Mouse (Mus musculus): ENCODE results near the gene Prss53.

Gene Prss53

DNA sequence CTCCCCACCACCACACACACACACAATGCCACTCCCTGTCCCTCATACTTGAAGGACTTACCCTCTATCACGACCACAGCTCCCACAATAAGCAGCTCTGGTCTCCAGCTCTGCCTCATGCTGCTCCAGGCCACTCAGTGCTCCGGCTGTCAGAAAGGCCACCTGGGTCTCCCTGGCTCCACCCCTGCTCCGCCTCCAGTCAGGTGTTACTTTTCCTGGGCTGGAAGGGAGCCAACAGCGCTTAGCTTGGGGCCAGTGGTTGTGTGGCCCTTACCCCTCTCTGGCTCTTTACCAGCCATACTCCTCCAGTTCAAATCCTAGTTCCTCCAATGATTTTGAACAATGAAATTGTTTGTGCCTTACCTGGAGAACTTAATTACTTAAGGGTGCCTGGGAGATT lies at the start of gene Prss53:
TSS of gene Prss53 (minus strand) at position 173 of the 400 bp plus-strand sequence.
- no peak for DNase-seq (ENCODE audit: low spot score)

DNA sequence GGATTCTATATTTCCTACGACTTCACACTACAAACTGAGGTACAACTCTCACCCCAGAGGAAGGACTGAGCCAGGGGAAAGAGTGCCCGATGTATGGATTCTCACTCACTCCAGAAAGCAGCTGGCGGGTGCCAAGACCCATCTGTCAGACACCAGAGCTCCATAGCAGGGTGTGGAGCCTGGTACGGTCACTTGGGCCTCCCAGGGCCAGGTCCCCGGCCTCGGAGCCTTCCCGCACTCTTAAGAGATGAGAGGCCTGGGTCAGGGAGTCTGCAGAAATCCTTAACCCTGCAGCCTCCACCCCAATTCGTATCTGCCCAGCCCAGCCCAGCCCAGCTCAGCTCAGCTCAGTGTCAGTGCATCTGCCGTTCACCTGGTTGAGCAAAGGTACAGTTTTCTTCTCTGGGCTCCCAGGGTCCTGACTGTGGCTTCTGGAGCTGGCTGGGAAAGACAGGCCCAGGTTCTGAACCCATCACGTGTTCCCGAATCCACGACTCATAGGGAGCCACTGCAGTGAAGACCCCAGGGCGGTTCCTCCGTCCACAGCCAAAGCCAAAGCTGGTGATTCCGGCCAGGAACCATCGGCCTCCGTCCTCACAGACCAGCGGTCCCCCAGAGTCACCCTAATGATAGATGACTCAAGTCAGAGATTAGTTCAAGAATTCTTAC lies 45.6 kb upstream of the Prss53 start:
- no peak for DNase-seq (ENCODE audit: low spot score)

GRCm38 (mm10) chr7:127935748-127936159 lies 45.0 kb upstream of the Prss53 start:
- no peak for DNase-seq (ENCODE audit: low spot score)

GRCm38 (mm10) chr7:127935028-127935722 lies 44.4 kb upstream of the Prss53 start:
- peak; percentile 95 for DNase-seq (ENCODE audit: low spot score)

- DNase-seq (ENCODE audit: low spot score): no peak
These were observed 43.3 kb upstream of the Prss53 start for GRCm38 (mm10) chr7:127934075-127934474.

GRCm38 (mm10) chr7:127932273-127933031 lies 41.7 kb upstream of the Prss53 start:
- no peak for DNase-seq (ENCODE audit: low spot score)

- no peak for DNase-seq (ENCODE audit: low spot score)
These were observed 40.8 kb upstream of the Prss53 start for GRCm38 (mm10) chr7:127931351-127932135.

DNA sequence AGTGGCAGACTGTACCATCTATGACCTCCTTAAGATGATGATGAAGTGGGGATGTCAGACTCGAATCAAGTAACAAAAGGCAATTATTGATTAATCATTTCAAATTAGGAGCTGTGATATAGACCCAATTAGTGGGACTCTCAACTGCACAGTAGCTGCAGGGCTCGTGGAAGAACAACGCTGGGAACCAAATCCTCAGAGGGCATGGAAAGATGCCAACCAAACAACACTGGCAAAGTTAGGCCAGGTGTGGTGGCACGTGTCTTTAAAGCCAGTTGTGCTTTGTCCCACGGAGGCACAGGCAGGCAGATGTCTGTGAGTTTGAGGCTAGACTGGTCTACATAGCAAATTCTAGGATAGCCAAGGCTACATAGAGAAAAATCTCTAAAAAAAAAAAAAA lies 39.9 kb upstream of the Prss53 start:
- no peak for DNase-seq (ENCODE audit: low spot score)

GRCm38 (mm10) chr7:127929923-127930322 lies 39.2 kb upstream of the Prss53 start, which contains the start of gene Prss8:
Gene Prss8, minus strand, starts transcription at chr7:127930104.
- no peak for DNase-seq (ENCODE audit: low spot score)

- DNase-seq (ENCODE audit: low spot score): no peak
These were observed 37.8 kb upstream of the Prss53 start for GRCm38 (mm10) chr7:127928596-127928995.

DNA sequence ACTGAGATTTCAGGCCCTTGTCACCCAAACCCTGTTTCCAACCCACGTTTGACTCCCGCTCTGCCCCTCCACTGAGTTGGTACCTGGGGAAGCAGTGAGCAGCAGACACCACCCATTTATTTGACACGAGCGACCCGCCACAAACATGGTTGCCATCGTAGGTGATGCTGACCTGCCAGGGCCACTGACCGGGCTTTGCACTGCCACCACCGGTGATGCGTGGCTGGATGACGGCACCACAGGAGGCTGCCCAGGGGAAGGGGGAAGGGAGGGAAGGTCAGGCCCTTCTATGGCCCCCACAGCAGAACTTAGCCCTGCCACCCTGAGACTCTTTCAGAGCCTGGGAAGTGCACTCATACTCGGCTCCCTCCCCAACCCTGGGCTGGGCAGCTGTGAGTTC lies 37.0 kb upstream of the Prss53 start:
- no peak for DNase-seq (ENCODE audit: low spot score)

DNA sequence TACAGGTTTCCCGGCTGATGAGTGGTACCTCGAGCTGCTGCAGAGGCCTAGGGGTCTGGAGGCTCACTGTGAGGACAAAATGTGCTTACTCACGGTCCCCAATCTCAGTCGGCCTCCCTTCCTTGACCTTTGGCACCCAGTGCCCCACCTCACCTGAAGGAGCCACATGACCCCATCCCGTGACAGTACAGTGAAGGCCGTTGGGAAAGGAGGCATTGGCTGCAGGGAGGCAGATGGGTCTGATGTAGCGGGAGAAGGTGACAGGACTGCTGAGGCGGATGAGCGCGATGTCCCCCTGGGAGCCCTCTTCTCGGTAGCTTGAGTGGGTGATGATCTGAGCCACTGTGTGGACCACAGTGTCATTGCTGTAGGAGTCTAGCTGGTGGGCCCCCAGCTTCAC lies 36.1 kb upstream of the Prss53 start:
- DNase-seq (ENCODE audit: low spot score): no peak

DNA sequence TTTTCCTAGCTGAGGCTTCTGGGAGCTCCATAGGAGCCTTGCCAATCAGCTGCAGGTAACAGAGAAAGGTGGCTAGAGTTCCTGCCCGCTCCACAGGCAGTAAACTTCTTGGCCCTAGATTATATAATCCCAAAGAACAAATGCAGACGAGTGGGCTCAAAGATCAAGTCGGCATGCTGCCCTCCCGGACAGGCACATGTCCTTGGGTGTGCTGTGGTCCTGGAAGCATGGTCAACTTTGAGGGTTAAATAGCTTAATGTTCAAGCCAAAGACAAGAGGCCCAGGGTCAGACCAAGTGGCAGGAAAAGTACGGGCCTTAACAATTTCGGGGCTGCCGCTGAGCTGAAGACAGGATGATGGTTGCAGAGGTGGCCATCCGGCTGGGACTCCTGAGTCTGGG lies 35.3 kb upstream of the Prss53 start:
- DNase-seq (ENCODE audit: low spot score): no peak

- DNase-seq (ENCODE audit: low spot score): no peak
These were observed 34.5 kb upstream of the Prss53 start for GRCm38 (mm10) chr7:127925252-127925651.

- DNase-seq (ENCODE audit: low spot score): no peak
These were observed 32.9 kb upstream of the Prss53 start for GRCm38 (mm10) chr7:127923714-127924113.

GRCm38 (mm10) chr7:127922451-127923275 lies 31.9 kb upstream of the Prss53 start:
- DNase-seq (ENCODE audit: low spot score): no peak

DNA sequence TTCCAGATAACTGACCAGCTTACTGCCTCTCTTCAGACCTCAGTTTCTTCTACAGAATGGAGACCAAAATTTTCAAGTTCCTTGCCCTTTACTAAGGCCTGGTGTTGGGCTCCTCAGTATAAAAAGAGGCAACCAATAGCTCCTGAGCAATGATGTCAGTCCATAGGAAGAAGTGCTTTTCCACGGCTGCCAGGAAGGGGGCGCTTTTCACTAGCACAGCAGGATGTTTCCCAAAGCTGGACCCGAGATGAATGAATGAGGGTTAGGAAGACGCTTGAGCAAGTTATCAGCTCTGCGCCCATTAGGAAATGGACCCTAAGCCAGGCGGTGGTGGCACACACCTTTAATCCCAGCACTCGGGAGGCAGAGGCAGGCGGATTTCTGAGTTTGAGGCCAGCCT lies 30.7 kb upstream of the Prss53 start:
- DNase-seq (ENCODE audit: low spot score): no peak

- no peak for DNase-seq (ENCODE audit: low spot score)
These were observed 28.5 kb upstream of the Prss53 start for GRCm38 (mm10) chr7:127919290-127919689.

DNA sequence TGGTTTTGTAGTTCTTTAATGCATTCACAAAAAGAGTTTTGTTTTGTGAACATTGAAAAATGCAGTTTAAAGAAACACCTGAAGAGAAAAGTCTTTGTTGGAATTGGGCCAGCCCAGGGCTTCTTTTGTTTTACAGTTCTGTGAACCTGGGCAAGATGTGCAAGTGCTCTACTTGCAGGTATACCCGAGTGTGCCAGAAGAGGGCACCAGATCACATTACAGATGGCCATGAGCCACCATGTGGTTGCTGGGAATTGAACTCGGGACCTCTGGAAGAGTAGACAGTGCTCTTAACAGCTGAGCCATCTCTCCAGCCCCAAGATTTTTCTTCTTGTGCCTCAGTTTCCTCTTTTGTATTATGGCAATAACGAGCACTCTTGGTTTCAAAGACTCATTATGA lies 27.4 kb upstream of the Prss53 start:
- DNase-seq (ENCODE audit: low spot score): no peak

- no peak for DNase-seq (ENCODE audit: low spot score)
These were observed 24.5 kb upstream of the Prss53 start for GRCm38 (mm10) chr7:127915293-127915692.

DNA sequence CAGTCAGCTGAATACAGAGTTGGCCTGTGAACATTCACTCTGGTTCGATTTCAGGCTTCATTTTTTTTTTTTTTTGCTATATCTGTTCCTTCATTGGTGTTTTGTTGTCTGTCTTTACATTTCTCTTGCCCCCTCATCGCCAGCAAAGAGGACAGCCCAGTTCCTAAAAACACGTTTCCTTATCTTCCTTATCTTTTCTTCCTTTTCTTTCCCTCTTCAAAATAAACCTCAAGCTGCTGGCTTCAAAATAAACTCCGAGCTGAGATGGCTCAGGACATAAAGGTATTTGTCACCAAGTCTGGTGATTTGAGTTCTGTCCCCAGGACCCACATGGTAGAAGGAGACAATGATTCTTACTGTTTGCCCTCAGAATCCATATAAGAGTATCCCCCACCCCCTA lies 22.2 kb upstream of the Prss53 start:
- no peak for DNase-seq (ENCODE audit: low spot score)
